Mouse (Mus musculus): ENCODE results near the gene Mapk9. TPM values are rescaled to one million over a fixed set of nuclear protein-coding genes. Genes with fewer than 3 reads are reported as not detected.

Mapk9 gene
- polyA plus RNA-seq, 1 experiment from 2014 or later, result 34.0 TPM

DNA sequence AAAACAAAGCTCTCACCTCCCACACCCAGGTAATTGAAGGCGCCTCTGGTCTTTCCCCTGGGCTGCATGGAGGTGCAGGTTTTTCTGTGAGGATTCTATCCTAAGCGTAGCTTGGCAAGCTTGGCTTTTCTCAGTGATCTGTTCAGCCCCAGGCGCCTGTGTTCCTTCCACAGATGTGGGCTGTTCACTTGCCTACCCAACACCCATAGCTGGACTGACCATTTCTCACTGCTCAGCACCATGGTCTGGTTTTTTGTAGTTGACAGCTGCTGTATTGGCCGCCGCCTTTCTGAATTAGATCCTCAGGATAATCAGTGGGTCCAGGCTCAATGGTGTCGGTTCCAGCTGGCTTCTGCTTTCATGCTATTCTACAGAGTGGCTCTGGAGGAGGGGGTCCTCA, 81.1 kb downstream of the Mapk9 start:
- no peak for ATAC-seq (ENCODE audit: insufficient number of reproducible peaks, low FRiP score, low TSS enrichment, low read depth)
- WGBS, result 62% methylated on average over 6 of the region's 6 CpGs
- Histone ChIP-seq H3K27ac (replicated peaks) (no peak overlapping the region), H3K4me3 (replicated peaks) (no peak overlapping the region), H3K36me3 (no peaks in the 10 kb centered on the region), H3K4me2 (replicated peaks) (no peak overlapping the region; the same call in 1 of the 2 replicates), H3K9ac (no peak overlapping the region), H3K9me3 (replicated peaks) (no peaks in the 10 kb centered on the region), H3K27me3 (peaks cover 2% of the 10 kb centered on the region), H3K4me1 (peaks cover 14% of the 10 kb centered on the region)

GRCm38 (mm10) chr11:49931037-49931625, 84.6 kb downstream of the Mapk9 start:
- H3K9me3 ChIP-seq (replicated peaks), result no peaks in the 10 kb centered on the region
- H3K4me1 ChIP-seq, result peaks cover 12% of the 10 kb centered on the region
- H3K4me3 ChIP-seq (replicated peaks), result no peak overlapping the region
- no peak overlapping the region for H3K9ac ChIP-seq
- no peak for ATAC-seq (ENCODE audit: insufficient number of reproducible peaks, low FRiP score, low TSS enrichment, low read depth)
- H3K36me3 ChIP-seq, result no peaks in the 10 kb centered on the region
- no peaks in the 10 kb centered on the region for H3K27me3 ChIP-seq
- no peak overlapping the region for H3K27ac ChIP-seq (replicated peaks)
- WGBS, result 35% methylated on average over 5 of the region's 5 CpGs
- H3K4me2 ChIP-seq (replicated peaks), result no peak overlapping the region

DNA sequence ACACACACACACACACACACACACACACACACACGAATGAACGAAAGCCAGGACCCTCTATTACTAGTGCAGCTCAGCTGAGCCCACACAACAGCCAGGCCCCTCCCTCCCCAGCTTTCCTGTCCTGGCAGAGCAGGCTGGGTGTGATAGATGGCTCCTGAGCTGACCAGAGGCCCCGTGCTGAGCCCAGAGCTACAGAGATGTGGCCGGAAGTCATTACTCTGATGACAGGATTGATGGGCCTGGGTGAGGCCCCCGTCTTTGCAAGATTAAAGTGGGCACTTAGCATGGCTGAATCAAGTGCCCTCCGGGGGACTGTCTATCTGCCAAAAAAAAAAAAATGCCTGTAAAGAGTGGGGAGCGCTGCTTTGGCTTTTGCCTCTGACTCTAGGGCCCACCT, 85.3 kb downstream of the Mapk9 start:
- Histone ChIP-seq H3K9me3 (replicated peaks) (no peaks in the 10 kb centered on the region), H3K9ac (no peak overlapping the region), H3K27ac (replicated peaks) (no peak overlapping the region), H3K27me3 (no peaks in the 10 kb centered on the region), H3K4me3 (replicated peaks) (no peak overlapping the region), H3K4me1 (peaks cover 5% of the 10 kb centered on the region), H3K4me2 (replicated peaks) (no peak overlapping the region), H3K36me3 (no peaks in the 10 kb centered on the region)
- WGBS, result 27% methylated on average over 7 of the region's 7 CpGs
- ATAC-seq (ENCODE audit: insufficient number of reproducible peaks, low FRiP score, low TSS enrichment, low read depth), result no peak

- Histone ChIP-seq H3K4me1 (no peaks in the 10 kb centered on the region; the same call in 1 of the 2 replicates), H3K4me3 (replicated peaks) (no peak overlapping the region), H3K9ac (no peak overlapping the region), H3K9me3 (replicated peaks) (no peaks in the 10 kb centered on the region), H3K36me3 (no peaks in the 10 kb centered on the region), H3K27me3 (no peaks in the 10 kb centered on the region), H3K27ac (replicated peaks) (no peak overlapping the region), H3K4me2 (replicated peaks) (no peak overlapping the region)
- no peak for ATAC-seq (ENCODE audit: insufficient number of reproducible peaks, low FRiP score, low TSS enrichment, low read depth)
- WGBS, result 79% methylated on average over 1 of the region's 1 CpGs
Measured at GRCm38 (mm10) chr11:49933811-49934210, 87.3 kb downstream of the Mapk9 start.

DNA sequence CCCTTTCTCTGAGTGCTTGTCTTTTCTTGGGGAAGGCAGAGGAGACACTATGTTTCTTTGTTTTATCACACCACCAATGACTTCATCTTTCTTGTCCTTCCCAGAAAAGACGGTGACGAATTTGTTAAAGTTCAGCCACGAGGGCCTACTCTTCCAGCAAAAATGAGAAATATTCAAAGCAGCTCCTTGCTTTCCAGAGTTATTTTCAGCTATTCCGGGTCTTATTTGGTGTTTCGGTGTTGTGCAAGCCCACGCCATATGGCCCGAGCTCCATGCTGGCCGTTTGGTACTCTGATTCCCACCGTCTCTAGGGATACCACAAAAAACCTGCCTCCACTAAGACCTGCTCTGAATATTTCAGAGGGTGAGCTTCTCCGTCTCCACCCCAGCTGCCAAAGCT, 87.8 kb downstream of the Mapk9 start:
- Histone ChIP-seq H3K9ac (no peak overlapping the region), H3K4me1 (no peaks in the 10 kb centered on the region; the same call in 1 of the 2 replicates), H3K27ac (replicated peaks) (no peak overlapping the region), H3K27me3 (no peaks in the 10 kb centered on the region), H3K9me3 (replicated peaks) (no peaks in the 10 kb centered on the region), H3K4me3 (replicated peaks) (no peak overlapping the region), H3K36me3 (no peaks in the 10 kb centered on the region), H3K4me2 (replicated peaks) (no peak overlapping the region)
- no peak for ATAC-seq (ENCODE audit: insufficient number of reproducible peaks, low FRiP score, low TSS enrichment, low read depth)
- 50% methylated on average over 10 of the region's 10 CpGs for WGBS

Small RNAs within 50 kb of the gene (microRNA-seq; reads per million reads assigned to microRNA genes)
- gene Gm23492 (ENCODE audit: borderline number of aligned reads), result not detected

Other genes starting within 250 kb of the Mapk9 start
- 5.5 and 5.9 TPM in 2 replicates for gene Flt4, start 237.5 kb upstream of the Mapk9 start, polyA plus RNA-seq (2015; fragmentation: Nextera tagmentation; extraction: Ambion mirVana)
- not detected in 2 replicates for gene Scgb3a1, start 183.1 kb upstream of the Mapk9 start, polyA plus RNA-seq (2015; fragmentation: Nextera tagmentation; extraction: Ambion mirVana)
- gene Cnot6, start 134.0 kb upstream of the Mapk9 start, polyA plus RNA-seq (2015; fragmentation: Nextera tagmentation; extraction: Ambion mirVana), result 54.8 TPM in 2 replicates
- 23.8 and 23.9 TPM in 2 replicates for gene Gfpt2, start 52.6 kb upstream of the Mapk9 start, polyA plus RNA-seq (2015; fragmentation: Nextera tagmentation; extraction: Ambion mirVana)
- gene Rasgef1c, start 55.1 kb downstream of the Mapk9 start, polyA plus RNA-seq (2015; fragmentation: Nextera tagmentation; extraction: Ambion mirVana), result 0.99 and 1.2 TPM in 2 replicates
- 74.5 and 77.2 TPM in 2 replicates for gene Rnf130, start 178.6 kb downstream of the Mapk9 start, polyA plus RNA-seq (2015; fragmentation: Nextera tagmentation; extraction: Ambion mirVana)

Measured in embryonic facial prominence, embryonic 15.5 days (tissue).